Mouse (Mus musculus) liver, embryonic 13.5 days (tissue): ENCODE measurements at regions not wholly inside any gene's neighbourhood (a gene's known extent, or its start where the extent isn't known, plus 50 kb on each side); places are given as distances from the start of the nearest gene placed in this dataset.

Experiments used
- ATAC-seq: fragments of 200-750 bp; cut with Nextera tagmentation; 2 replicates; pipeline ENCODE4 v1.8.0; 2017; ENCODE audit warnings: low read depth, mild to moderate bottlenecking, moderate number of reproducible peaks, moderate library complexity
- DNase-seq: peaks from one replicate; pipeline ENCODE4 v3.0.0; 2022
- H3K27ac ChIP-seq: fragments of 300-500 bp; sonication (generic); 2 replicates; pipeline ENCODE4 v1.5.1; 2015; ENCODE audit warnings: moderate library complexity, mild to moderate bottlenecking, inconsistent platforms
- H3K27me3 ChIP-seq: fragments of 300-500 bp; sonication (generic); 2 replicates; pipeline ENCODE4 v1.6.1; 2015; ENCODE audit warnings: mild to moderate bottlenecking, inconsistent platforms
- H3K36me3 ChIP-seq: fragments of 300-500 bp; sonication (generic); 2 replicates; pipeline ENCODE4 v1.6.1; 2015; ENCODE audit warnings: mild to moderate bottlenecking, inconsistent platforms
- H3K4me1 ChIP-seq: fragments of 300-500 bp; sonication (generic); replicated peaks from 2 replicates; pipeline ENCODE4 v1.6.1; 2015; ENCODE audit warnings: inconsistent platforms
- H3K4me2 ChIP-seq: fragments of 300-500 bp; sonication (generic); 2 replicates; pipeline ENCODE4 v1.6.1; 2015; ENCODE audit warnings: inconsistent platforms, mild to moderate bottlenecking, moderate library complexity
- H3K4me3 ChIP-seq: fragments of 300-500 bp; sonication (generic); replicated peaks from 2 replicates; pipeline ENCODE4 v1.5.1; 2015; ENCODE audit warnings: mild to moderate bottlenecking, inconsistent platforms
- H3K9ac ChIP-seq: fragments of 300-500 bp; sonication (generic); 2 replicates; pipeline ENCODE4 v1.6.1; 2015; ENCODE audit warnings: mild to moderate bottlenecking, inconsistent platforms
- H3K9me3 ChIP-seq: fragments of 300-500 bp; sonication (generic); replicated peaks from 2 replicates; pipeline ENCODE4 v1.6.1; 2016; ENCODE audit warnings: inconsistent platforms
- WGBS: fragments of 180-500 bp; shearing (Covaris S2); methylation state at CpG from one replicate; pipeline ENCODE4 v1.1.7; 2015; ENCODE audit not compliant: insufficient replicate concordance; 5-methylcytosine and 5-hydroxymethylcytosine counted together

- 62% methylated on average over 3 of the region's 3 CpGs for WGBS
- H3K27ac ChIP-seq = no peak overlapping the region
- H3K4me3 ChIP-seq = no peak overlapping the region
- H3K4me2 ChIP-seq = no peak overlapping the region
- DNase-seq = no peak
- no peak overlapping the region for H3K9ac ChIP-seq
- no peaks in the 10 kb centered on the region for H3K4me1 ChIP-seq
- no peak for ATAC-seq
- H3K9me3 ChIP-seq = no peaks in the 10 kb centered on the region
- no peaks in the 10 kb centered on the region for H3K36me3 ChIP-seq
- H3K27me3 ChIP-seq = no peaks in the 10 kb centered on the region
Observed at GRCm38 (mm10) chr15:40223272-40223671, 89.1 kb downstream of the 9330182O14Rik start.

DNA sequence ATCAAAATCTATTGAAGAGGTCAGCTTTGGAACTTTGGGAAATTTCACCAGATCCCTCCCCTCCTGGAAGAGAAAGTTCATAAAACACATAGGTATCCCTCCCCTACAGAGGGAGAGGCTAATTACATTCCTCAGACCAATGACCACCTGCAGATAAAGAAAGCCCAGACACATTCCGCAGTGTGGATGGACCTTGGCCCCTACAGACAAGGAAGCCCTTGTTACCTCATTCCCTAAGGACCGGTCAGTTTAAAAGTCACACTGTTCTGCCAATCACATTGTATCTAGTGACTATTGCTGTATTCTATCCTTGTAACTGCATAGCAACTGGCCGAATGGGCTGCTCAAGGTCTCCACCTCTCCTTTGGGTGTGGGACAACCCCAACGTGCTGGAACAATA lies 107.6 kb downstream of the 9330182O14Rik start:
- Histone ChIP-seq H3K4me3 (no peak overlapping the region), H3K4me1 (no peaks in the 10 kb centered on the region), H3K9me3 (no peaks in the 10 kb centered on the region), H3K4me2 (no peak overlapping the region), H3K27ac (no peak overlapping the region), H3K9ac (no peak overlapping the region), H3K27me3 (no peaks in the 10 kb centered on the region), H3K36me3 (no peaks in the 10 kb centered on the region)
- 59% methylated on average over 4 of the region's 4 CpGs for WGBS
- DNase-seq (no peak), ATAC-seq (no peak)

DNA sequence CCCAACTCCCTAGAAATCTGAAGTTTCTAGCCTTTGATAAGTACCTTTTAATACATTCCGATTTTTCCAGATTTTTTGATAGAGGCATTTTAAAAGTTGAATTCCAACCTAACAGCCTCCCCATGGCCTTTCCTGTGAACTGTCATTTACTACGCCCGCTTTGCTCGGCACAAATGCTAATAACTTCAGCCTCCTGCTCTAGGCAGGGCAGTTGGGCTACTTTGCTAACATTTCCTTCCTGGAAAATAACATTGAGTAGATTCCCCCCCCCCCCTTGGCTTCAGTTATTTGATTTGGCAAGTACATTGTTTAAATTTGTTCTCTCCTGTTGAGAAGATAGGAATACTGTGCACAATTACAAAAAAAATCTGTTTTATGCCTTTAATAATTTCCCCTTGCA lies 114.8 kb downstream of the 9330182O14Rik start:
- no peaks in the 10 kb centered on the region for H3K4me1 ChIP-seq
- no peak for ATAC-seq
- H3K27ac ChIP-seq = no peak overlapping the region
- no peaks in the 10 kb centered on the region for H3K27me3 ChIP-seq
- H3K9me3 ChIP-seq = no peaks in the 10 kb centered on the region
- WGBS = 62% methylated on average over 4 of the region's 4 CpGs
- H3K9ac ChIP-seq = no peak overlapping the region
- no peaks in the 10 kb centered on the region for H3K36me3 ChIP-seq
- H3K4me3 ChIP-seq = no peak overlapping the region
- no peak overlapping the region for H3K4me2 ChIP-seq
- DNase-seq = no peak

- Histone ChIP-seq H3K4me1 (no peaks in the 10 kb centered on the region), H3K9me3 (no peaks in the 10 kb centered on the region), H3K9ac (no peak overlapping the region), H3K36me3 (no peaks in the 10 kb centered on the region), H3K27ac (no peak overlapping the region), H3K4me3 (no peak overlapping the region), H3K4me2 (no peak overlapping the region), H3K27me3 (no peaks in the 10 kb centered on the region)
- WGBS = 66% methylated on average over 5 of the region's 5 CpGs
- DNase-seq (no peak), ATAC-seq (no peak)
Observed at GRCm38 (mm10) chr15:40259433-40259832, 125.3 kb downstream of the 9330182O14Rik start.

- Histone ChIP-seq H3K4me3 (no peak overlapping the region), H3K4me1 (no peaks in the 10 kb centered on the region), H3K9me3 (0 out of 2 replicates have a peak, but pooled peaks cover 3% of the 10 kb centered on the region), H3K27ac (no peak overlapping the region), H3K9ac (no peak overlapping the region), H3K4me2 (no peak overlapping the region), H3K27me3 (no peaks in the 10 kb centered on the region), H3K36me3 (no peaks in the 10 kb centered on the region)
- ATAC-seq = no peak
- no peak for DNase-seq
- WGBS = 55% methylated on average over 1 of the region's 1 CpGs
Observed at GRCm38 (mm10) chr15:40279021-40279420, 144.9 kb downstream of the 9330182O14Rik start.

DNA sequence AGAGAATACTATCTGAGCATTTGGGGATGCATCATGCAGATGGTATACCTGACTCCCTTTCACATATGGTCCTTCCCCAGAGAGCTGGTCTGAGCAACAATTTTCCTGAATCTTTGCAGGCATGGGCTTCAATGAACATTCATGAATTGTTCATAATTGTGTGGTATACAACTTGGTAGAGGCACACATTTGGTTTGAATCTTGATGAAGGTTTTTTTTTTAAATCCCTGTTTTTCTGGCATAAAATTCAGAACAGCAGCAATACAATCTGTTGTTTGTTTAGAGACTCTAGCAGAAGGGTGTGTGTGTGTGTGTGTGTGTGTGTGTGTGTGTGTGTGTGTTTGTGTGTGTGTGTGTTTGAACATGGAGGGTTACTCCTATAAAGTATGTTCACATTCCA lies 146.4 kb downstream of the 9330182O14Rik start:
- DNase-seq (no peak), ATAC-seq (no peak)
- Histone ChIP-seq H3K9ac (no peak overlapping the region), H3K27ac (no peak overlapping the region), H3K4me2 (no peak overlapping the region), H3K4me1 (no peaks in the 10 kb centered on the region), H3K9me3 (no peaks in the 10 kb centered on the region), H3K4me3 (no peak overlapping the region), H3K36me3 (no peaks in the 10 kb centered on the region), H3K27me3 (no peaks in the 10 kb centered on the region)

- Histone ChIP-seq H3K36me3 (no peaks in the 10 kb centered on the region), H3K4me1 (no peaks in the 10 kb centered on the region), H3K9ac (no peak overlapping the region), H3K4me2 (no peak overlapping the region), H3K27me3 (no peaks in the 10 kb centered on the region), H3K4me3 (no peak overlapping the region), H3K27ac (no peak overlapping the region), H3K9me3 (no peaks in the 10 kb centered on the region)
- DNase-seq (no peak), ATAC-seq (no peak)
- WGBS = 50% methylated on average over 1 of the region's 1 CpGs
Observed at GRCm38 (mm10) chr15:40281078-40281720, 147.0 kb downstream of the 9330182O14Rik start.

DNA sequence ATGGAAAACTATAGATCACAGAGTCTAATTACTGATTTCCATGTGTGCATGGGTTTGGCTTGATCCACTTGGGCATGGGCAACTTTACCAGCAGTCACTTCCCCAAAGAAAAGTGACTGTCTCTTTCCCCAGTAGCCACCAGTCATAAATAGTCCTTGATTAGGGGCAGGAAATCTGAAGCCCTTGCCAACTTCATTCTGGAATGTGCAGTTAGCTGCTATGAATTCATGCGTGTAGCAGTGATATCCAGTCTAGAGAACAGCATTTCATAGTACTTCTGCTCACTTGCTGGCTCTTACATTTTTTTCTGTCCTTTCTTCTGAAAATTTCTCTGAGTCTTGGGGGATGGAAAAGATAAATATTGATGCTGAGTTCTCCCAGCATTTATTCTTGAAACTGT lies 157.4 kb downstream of the 9330182O14Rik start:
- Histone ChIP-seq H3K4me2 (no peak overlapping the region), H3K36me3 (no peaks in the 10 kb centered on the region), H3K27ac (no peak overlapping the region), H3K4me3 (no peak overlapping the region), H3K9ac (no peak overlapping the region), H3K4me1 (no peaks in the 10 kb centered on the region), H3K9me3 (no peaks in the 10 kb centered on the region), H3K27me3 (no peaks in the 10 kb centered on the region)
- DNase-seq = no peak
- WGBS = 56% methylated on average over 1 of the region's 1 CpGs
- ATAC-seq = no peak

GRCm38 (mm10) chr15:40312226-40312625 lies 178.1 kb downstream of the 9330182O14Rik start:
- no peak overlapping the region for H3K4me3 ChIP-seq
- no peak overlapping the region for H3K27ac ChIP-seq
- H3K36me3 ChIP-seq = no peaks in the 10 kb centered on the region
- no peak for DNase-seq
- H3K4me1 ChIP-seq = no peaks in the 10 kb centered on the region
- H3K4me2 ChIP-seq = no peak overlapping the region
- H3K27me3 ChIP-seq = no peaks in the 10 kb centered on the region
- WGBS = 62% methylated on average over 2 of the region's 2 CpGs
- no peak for ATAC-seq
- H3K9me3 ChIP-seq = no peaks in the 10 kb centered on the region
- no peak overlapping the region for H3K9ac ChIP-seq

DNA sequence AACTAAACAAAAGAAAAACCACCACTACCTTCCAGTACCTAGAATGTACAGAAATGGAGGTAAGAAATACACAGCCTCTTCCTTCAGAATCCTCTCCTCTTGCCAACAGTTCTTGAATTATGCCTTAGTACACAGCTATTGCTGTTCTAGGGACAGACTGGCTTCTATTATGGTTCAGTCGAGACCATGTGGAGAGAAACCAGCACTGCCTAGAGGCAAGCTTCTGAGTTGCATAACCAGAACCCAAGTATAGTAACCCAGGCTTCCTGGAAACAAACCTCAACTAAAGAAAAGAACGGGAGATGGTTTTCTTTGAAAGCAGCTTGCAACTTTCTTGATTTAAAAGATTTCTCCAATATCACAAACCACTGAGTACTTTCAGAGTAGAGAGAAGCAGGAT lies 205.6 kb downstream of the 9330182O14Rik start:
- ATAC-seq (no peak), DNase-seq (no peak)
- 24% methylated on average over 2 of the region's 2 CpGs for WGBS
- Histone ChIP-seq H3K9me3 (no peaks in the 10 kb centered on the region), H3K9ac (no peak overlapping the region), H3K36me3 (no peaks in the 10 kb centered on the region), H3K4me3 (no peak overlapping the region), H3K4me2 (no peak overlapping the region), H3K27ac (no peak overlapping the region), H3K27me3 (no peaks in the 10 kb centered on the region), H3K4me1 (no peaks in the 10 kb centered on the region)

GRCm38 (mm10) chr15:40340269-40340668 lies 206.1 kb downstream of the 9330182O14Rik start:
- Histone ChIP-seq H3K9ac (no peak overlapping the region), H3K9me3 (no peaks in the 10 kb centered on the region), H3K36me3 (no peaks in the 10 kb centered on the region), H3K4me3 (no peak overlapping the region), H3K27ac (no peak overlapping the region), H3K27me3 (no peaks in the 10 kb centered on the region), H3K4me1 (no peaks in the 10 kb centered on the region), H3K4me2 (no peak overlapping the region)
- 56% methylated on average over 1 of the region's 1 CpGs for whole genome bisulfite sequencing
- ATAC-seq (no peak), DNase-seq (no peak)

DNA sequence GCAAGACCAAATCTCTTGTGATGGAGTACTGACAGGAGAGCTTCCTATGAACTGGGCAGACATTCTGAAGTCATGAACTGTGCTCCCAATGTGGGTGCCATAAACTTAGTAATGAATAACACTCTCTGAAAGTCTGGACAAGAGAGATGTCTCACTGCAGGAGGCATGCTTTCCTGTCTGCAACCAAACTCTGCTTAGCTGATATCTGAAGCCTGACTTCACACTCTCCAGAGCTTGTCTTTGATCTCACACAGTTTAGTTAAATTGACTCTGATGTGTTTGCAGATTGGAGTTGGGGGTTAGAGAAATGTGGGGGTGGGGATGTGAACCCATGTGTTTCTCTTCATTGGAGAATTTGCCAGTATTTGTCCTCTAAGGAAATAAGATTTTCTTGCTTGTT lies 217.3 kb downstream of the 9330182O14Rik start:
- no peak overlapping the region for H3K9ac ChIP-seq
- ATAC-seq (no peak), DNase-seq (no peak)
- no peaks in the 10 kb centered on the region for H3K9me3 ChIP-seq
- H3K4me2 ChIP-seq = no peak overlapping the region
- H3K36me3 ChIP-seq = no peaks in the 10 kb centered on the region
- H3K27me3 ChIP-seq = no peaks in the 10 kb centered on the region
- H3K4me1 ChIP-seq = no peaks in the 10 kb centered on the region
- no peak overlapping the region for H3K27ac ChIP-seq
- H3K4me3 ChIP-seq = no peak overlapping the region
